Mouse (Mus musculus) bone marrow macrophage, adult 2 months (primary cell): ENCODE measurements around the gene Tmed2. TPM values are rescaled to one million over a fixed set of nuclear protein-coding genes. Genes with fewer than 3 reads are reported as not detected.
"Not testable (repeated sequence)": the region's sequence is repeated elsewhere in the genome, so short reads cannot be mapped to it uniquely, and the experiment has no call there.

Source experiments
- H3K27ac ChIP-seq: 2 replicates; pipeline ENCODE4 v1.5.1; 2012; ENCODE audit warnings: low read depth, low read length; ENCODE audit not compliant: insufficient read depth
- H3K4me1 ChIP-seq: 2 replicates; pipeline ENCODE4 v1.6.1; 2012; ENCODE audit warnings: low read length; ENCODE audit not compliant: control insufficient read depth, insufficient read depth
- H3K4me3 ChIP-seq: 2 replicates; pipeline ENCODE4 v1.5.1; 2012; ENCODE audit warnings: mild to moderate bottlenecking, low read length, moderate library complexity; ENCODE audit not compliant: insufficient read depth
- CTCF ChIP-seq: IDR thresholded peaks from 2 replicates; pipeline ENCODE4 v1.5.1; 2012; ENCODE audit warnings: low read depth, mild to moderate bottlenecking, low read length, moderate library complexity
- POLR2A ChIP-seq: IDR thresholded peaks from 2 replicates; pipeline ENCODE4 v1.6.1; 2012; ENCODE audit warnings: mild to moderate bottlenecking, low read depth, low read length, borderline replicate concordance
- polyA plus RNA-seq: library from polyadenylated mRNA; stranded (reverse); fragments of >200 nt; gene quantifications from 2 replicates; pipeline ENCODE4 v1.2.4, GENCODE M21; 2012; ENCODE audit not compliant: missing spikeins, insufficient read depth, insufficient read length

Gene Tmed2
- polyA plus RNA-seq, 1 experiment, result 339 TPM

DNA sequence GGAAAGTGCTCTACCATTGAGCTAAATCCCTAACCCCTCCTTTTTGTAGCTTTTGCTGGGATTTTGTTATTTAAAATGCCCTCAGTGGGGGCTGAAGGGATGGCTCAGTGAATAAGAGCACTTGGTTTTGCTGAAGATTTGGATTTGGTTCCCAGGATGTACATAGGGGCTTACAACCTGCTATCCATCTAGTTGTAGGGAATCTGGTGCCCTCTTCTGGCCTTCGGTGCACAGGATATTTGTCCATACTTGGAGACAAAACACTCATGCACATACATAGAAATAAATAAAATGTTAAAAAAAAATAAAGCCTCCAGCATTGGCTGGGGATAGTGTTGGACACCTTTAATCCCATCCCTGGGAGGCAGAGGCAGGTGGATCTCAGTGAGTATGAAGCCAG lies 14.7 kb downstream of the Tmed2 start:
- no peak for TF ChIP-seq POLR2A
- TF ChIP-seq CTCF, result no peak
- Histone ChIP-seq H3K27ac (no peak overlapping the region), H3K4me3 (no peak overlapping the region), H3K4me1 (peaks cover 5% of the 10 kb centered on the region; the same call in 1 of the 2 replicates)

GRCm38 (mm10) chr5:124571068-124571467 lies 30.6 kb downstream of the Tmed2 start:
- Histone ChIP-seq H3K4me1 (no peaks in the 10 kb centered on the region), H3K4me3 (no peak overlapping the region), H3K27ac (no peak overlapping the region)
- TF ChIP-seq POLR2A (no peak), CTCF (no peak)

DNA sequence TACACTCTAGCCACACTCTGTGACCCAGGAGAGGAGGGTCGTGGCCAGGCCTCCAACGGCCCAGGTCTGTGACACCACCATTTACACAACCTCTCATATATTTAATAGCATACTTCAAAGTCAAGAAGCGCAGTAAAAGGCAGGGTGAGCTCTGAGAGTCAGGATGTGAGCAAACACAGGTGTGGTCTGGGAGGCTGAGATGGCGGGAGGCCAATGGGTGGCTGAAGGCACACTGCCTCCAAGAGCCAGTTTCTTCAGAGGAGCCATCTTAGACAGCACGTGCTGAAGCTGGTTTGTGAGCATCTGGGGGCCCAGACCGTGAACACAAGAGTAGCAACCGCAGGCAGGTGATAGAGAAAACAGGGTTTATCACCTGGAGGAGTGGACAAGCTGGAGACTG lies 35.0 kb downstream of the Tmed2 start:
- Histone ChIP-seq H3K4me3 (no peak overlapping the region), H3K27ac (no peak overlapping the region), H3K4me1 (peaks cover 7% of the 10 kb centered on the region)
- TF ChIP-seq CTCF (no peak), POLR2A (no peak)

DNA sequence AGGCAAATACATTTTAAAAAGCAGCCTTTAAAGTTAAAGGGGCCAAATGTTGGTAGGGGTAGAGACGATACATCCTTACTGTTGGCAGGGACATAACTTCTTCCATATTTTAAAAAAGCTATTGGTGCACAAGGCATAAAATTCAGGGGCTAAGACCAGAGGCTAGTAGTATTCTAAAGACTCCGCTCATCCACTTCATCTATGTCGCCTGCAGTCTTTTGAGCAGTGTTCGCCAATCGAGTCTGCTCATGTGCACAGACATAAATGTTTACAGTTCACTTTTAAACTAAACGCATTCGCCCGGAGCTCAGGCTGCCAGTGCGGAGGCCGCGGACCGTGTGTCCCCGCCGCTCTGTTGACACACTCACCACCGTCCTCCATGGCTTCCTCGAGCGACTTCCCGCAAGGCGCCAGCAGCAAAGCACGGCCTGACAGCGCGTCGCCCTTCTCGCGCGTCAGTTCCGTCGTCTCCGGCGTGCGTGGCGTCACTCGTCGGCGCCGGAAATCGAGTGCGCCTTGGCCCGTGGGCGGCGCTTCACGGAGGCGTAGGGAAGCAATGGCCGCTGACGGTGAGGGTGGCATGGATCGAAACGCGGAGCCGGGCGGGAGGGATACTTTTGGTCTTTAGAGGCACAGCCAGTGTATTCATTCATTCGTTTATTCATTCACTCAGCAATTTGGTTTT lies 38.3 kb downstream of the Tmed2 start, which contains the start of the genes Eif2b1 and Gtf2h3:
Gene Eif2b1 (minus strand): TSS at position 499 of the 685 bp plus-strand sequence.
Gene Gtf2h3 (plus strand): TSS at position 508 of the 685 bp plus-strand sequence.
- H3K4me1 ChIP-seq, result peaks cover 30% of the 10 kb centered on the region
- H3K27ac ChIP-seq, result no peak within 1 kb of the TSS; the same call in 1 of the 2 replicates
- peak within 1 kb of the TSS; percentile 61 for H3K4me3 ChIP-seq
- TF ChIP-seq POLR2A (no peak), CTCF (no peak)

GRCm38 (mm10) chr5:124582515-124582914 lies 42.0 kb downstream of the Tmed2 start:
- TF ChIP-seq CTCF, result no peak
- TF ChIP-seq POLR2A, result no peak
- peaks cover 30% of the 10 kb centered on the region for H3K4me1 ChIP-seq
- H3K27ac ChIP-seq, result no peak overlapping the region
- H3K4me3 ChIP-seq, result no peak overlapping the region

DNA sequence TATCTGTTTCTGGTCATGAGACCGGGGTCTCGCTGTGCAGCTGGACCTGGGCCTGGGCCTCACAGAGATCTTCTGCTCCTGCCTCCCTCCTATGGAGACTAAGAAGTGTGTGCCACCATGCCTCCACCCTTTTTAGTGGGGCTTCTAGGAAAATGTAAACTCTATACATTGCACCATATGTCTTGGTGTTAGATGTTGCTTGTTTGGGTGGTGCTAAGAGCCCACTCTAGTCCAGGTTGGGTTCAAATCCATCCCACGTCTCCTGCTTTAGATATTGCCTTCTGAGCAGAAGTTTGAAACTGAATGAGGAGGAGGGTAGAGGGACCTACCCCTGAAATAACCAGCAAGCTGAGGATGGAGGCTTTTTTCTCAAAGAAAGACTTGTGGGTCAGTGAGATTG lies 52.3 kb downstream of the Tmed2 start:
- Histone ChIP-seq H3K4me3 (no peak overlapping the region), H3K4me1 (no peaks in the 10 kb centered on the region), H3K27ac (no peak overlapping the region)
- no peak for TF ChIP-seq CTCF
- TF ChIP-seq POLR2A, result no peak

- peaks cover 3% of the 10 kb centered on the region; the same call in 1 of the 2 replicates for H3K4me1 ChIP-seq
- TF ChIP-seq POLR2A (no peak), CTCF (no peak)
- no peak overlapping the region for H3K4me3 ChIP-seq
- H3K27ac ChIP-seq, result no peak overlapping the region
Observed at GRCm38 (mm10) chr5:124598224-124599174, 58.0 kb downstream of the Tmed2 start.

- not testable (repeated sequence) for H3K27ac ChIP-seq, H3K4me1 ChIP-seq, H3K4me3 ChIP-seq
Observed at GRCm38 (mm10) chr5:124599726-124600125, 59.2 kb downstream of the Tmed2 start.

Other genes starting within 250 kb of the Tmed2 start
- 4.2 and 7.2 TPM in 2 replicates for gene Mphosph9, start 212.7 kb upstream of the Tmed2 start, polyA plus RNA-seq
- 12.4 and 12.5 TPM in 2 replicates for gene 2810006K23Rik, start 212.6 kb upstream of the Tmed2 start, polyA plus RNA-seq
- gene Cdk2ap1, start 177.6 kb upstream of the Tmed2 start, polyA plus RNA-seq, result 88.0 and 92.2 TPM in 2 replicates
- gene Sbno1, start 114.7 kb upstream of the Tmed2 start, polyA plus RNA-seq, result 57.5 and 59.2 TPM in 2 replicates
- gene Kmt5a, start 100.8 kb upstream of the Tmed2 start, polyA plus RNA-seq, result 49.2 and 58.6 TPM in 2 replicates
- gene Rilpl2, start 62.3 kb upstream of the Tmed2 start, polyA plus RNA-seq, result 106 and 113 TPM in 2 replicates
- gene Snrnp35, start 57.6 kb upstream of the Tmed2 start, polyA plus RNA-seq, result 20.5 and 21.6 TPM in 2 replicates
- gene Rilpl1, start 9.3 kb upstream of the Tmed2 start, polyA plus RNA-seq, result 2.4 and 2.8 TPM in 2 replicates
- 9.2 and 11.8 TPM in 2 replicates for gene Ddx55, start 12.2 kb downstream of the Tmed2 start, polyA plus RNA-seq
- 17.9 and 19.1 TPM in 2 replicates for gene Eif2b1, start 38.4 kb downstream of the Tmed2 start, polyA plus RNA-seq
- 9.6 and 10.1 TPM in 2 replicates for gene Gtf2h3, start 38.4 kb downstream of the Tmed2 start, polyA plus RNA-seq
- 17.7 and 19.2 TPM in 2 replicates for gene Atp6v0a2, start 87.9 kb downstream of the Tmed2 start, polyA plus RNA-seq
- not detected in 2 replicates for gene Dnah10, start 184.4 kb downstream of the Tmed2 start, polyA plus RNA-seq